Mouse (Mus musculus): ENCODE results near the gene Josd1. TPM values are rescaled to one million over a fixed set of nuclear protein-coding genes. Genes with fewer than 3 reads are reported as not detected.

Josd1 gene
- total and polyA plus RNA-seq, 3 experiments: 30.1 to 48.3 (median 34.9) TPM

DNA sequence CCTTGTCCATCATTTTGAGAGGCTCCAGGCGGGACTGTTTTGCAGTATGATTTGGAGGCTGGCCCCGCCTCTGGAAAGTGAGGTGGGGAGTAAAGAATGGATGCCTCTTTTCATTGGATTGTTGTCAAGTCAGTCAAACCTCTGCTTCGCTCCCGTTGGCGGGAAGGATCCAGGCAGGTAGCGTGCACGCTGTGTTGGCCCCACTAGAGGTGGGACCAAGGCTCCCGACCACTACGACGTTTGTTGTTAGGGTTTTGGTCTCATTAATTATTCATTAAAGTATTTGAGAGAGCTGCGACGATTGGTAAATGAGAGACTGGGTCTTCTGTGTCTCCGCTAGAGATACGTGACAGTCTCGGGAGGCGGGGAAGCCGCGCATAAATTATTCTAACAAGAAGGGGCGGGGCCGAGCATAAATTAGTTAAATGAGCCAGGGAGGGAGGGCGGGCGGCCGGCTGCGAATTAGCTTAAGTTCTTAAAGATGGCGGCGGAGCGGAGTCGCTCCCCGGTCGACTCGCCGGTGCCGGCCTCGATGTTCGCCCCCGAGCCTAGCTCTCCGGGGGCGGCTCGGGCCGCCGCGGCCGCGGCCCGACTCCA is 2.8 kb upstream of the Josd1 start, which contains the start of gene Gtpbp1 (continued):
- TF ChIP-seq CHD2 (IDR thresholded peaks at IDR 0.05; ENCODE audit: low read length): peak; percentile 88
- TF ChIP-seq BHLHE40 (IDR thresholded peaks at IDR 0.05; ENCODE audit: low read depth, low read length): peak; percentile 77
- TF ChIP-seq UBTF (IDR thresholded peaks at IDR 0.05; ENCODE audit: low read depth, low read length): no peak
- no peak for TF ChIP-seq USF2 (conservative IDR thresholded peaks at IDR 0.05; ENCODE audit: low read depth, low read length)
- peak; percentile 79 for TF ChIP-seq MAX (IDR thresholded peaks at IDR 0.05; ENCODE audit: low read length)
- TF ChIP-seq MYC (IDR thresholded peaks at IDR 0.05; ENCODE audit: low read depth, low read length): no peak
- no peak for TF ChIP-seq SMC3 (IDR thresholded peaks at IDR 0.05; ENCODE audit: low read depth, low read length)
- TF ChIP-seq ZMIZ1 (IDR thresholded peaks at IDR 0.05; ENCODE audit: low read depth, low read length): peak; percentile 73; the same call in 1 of the 2 replicates

- dilution Hi-C loops (cut with MboI; ENCODE audit: extremely low pct_ligation_motif_present, extremely low pct_unique_long_range_greater_than_20kb, low sequenced_read_pairs) (no loop called here), in situ Hi-C loops (cut with MboI; ENCODE audit: low pct_ligation_motif_present, low pct_unique_long_range_greater_than_20kb, low sequenced_read_pairs) (no loop called here)
- peak overlapping the region; percentile 25 to 52 (median 50) for H3K4me3 ChIP-seq (replicated peaks in 1 of 3; ENCODE audit: low read depth in 2 of 3, low read length in 2 of 3, poor library complexity in 1 of 3)
- H3K36me3 ChIP-seq (replicated peaks in 1 of 2; ENCODE audit: control insufficient read depth in 1 of 2, insufficient read depth in 1 of 2, low read length in 1 of 2): peaks cover 0 to 13% of the 10 kb centered on the region in 2 experiments
- no peak for DNase-seq (ENCODE audit: extremely low read depth)
- H3K27ac ChIP-seq (ENCODE audit: insufficient read depth, low read depth): peak overlapping the region; percentile 54; the same call in 1 of the 2 replicates
- H3K9me3 ChIP-seq (replicated peaks; ENCODE audit: low read length): no peaks in the 10 kb centered on the region
- peak overlapping the region; percentile 34 for H3K9ac ChIP-seq (ENCODE audit: insufficient read depth, low read depth)
- peaks cover 41% of the 10 kb centered on the region for H3K79me2 ChIP-seq (replicated peaks; ENCODE audit: control insufficient read depth, extremely low read depth, insufficient read depth, poor library complexity, severe bottlenecking)
- H3K4me1 ChIP-seq (ENCODE audit: control insufficient read depth in 1 of 2, insufficient read depth in 2 of 2): peaks cover 5 to 63% of the 10 kb centered on the region in 2 experiments
- peak overlapping the region; percentile 93 for H3K4me2 ChIP-seq (ENCODE audit: insufficient read depth, low read depth, poor library complexity, severe bottlenecking)
- H3K27me3 ChIP-seq (replicated peaks): peaks cover 15% of the 10 kb centered on the region
- no peak for TF ChIP-seq USF1 (IDR thresholded peaks at IDR 0.05; ENCODE audit: low read depth, low read length)
- no peak; the same call in 1 of the 2 replicates for TF ChIP-seq MAZ (IDR thresholded peaks at IDR 0.05; ENCODE audit: low read depth, low read length)
- TF ChIP-seq CTCF (conservative IDR thresholded peaks at IDR 0.05 in 1 of 2, IDR thresholded peaks at IDR 0.05 in 1 of 2; ENCODE audit: low read depth in 2 of 2, low read length in 2 of 2): no peak
- peak; percentile 32 for TF ChIP-seq NRF1 (IDR thresholded peaks at IDR 0.05; ENCODE audit: low read depth, low read length)
- no peak for TF ChIP-seq TBP (conservative IDR thresholded peaks at IDR 0.05; ENCODE audit: low read depth, low read length)
- TF ChIP-seq RCOR1 (conservative IDR thresholded peaks at IDR 0.05; ENCODE audit: low read depth, low read length): no peak
- no peak for TF ChIP-seq MAX (IDR thresholded peaks at IDR 0.05; ENCODE audit: low read length)
- no peak for TF ChIP-seq EP300 (IDR thresholded peaks at IDR 0.05; ENCODE audit: low read length)
- no peak; the same call in 1 of the 2 replicates for TF ChIP-seq MEF2A (IDR thresholded peaks at IDR 0.05; ENCODE audit: borderline replicate concordance, low read depth, low read length)
- no peak for TF ChIP-seq POLR2A (IDR thresholded peaks at IDR 0.05; ENCODE audit: low read depth, low read length)
- TF ChIP-seq UBTF (IDR thresholded peaks at IDR 0.05; ENCODE audit: low read depth, low read length): no peak
- peak; percentile 68 for TF ChIP-seq MXI1 (IDR thresholded peaks at IDR 0.05; ENCODE audit: low read depth, low read length)
- TF ChIP-seq CHD2 (IDR thresholded peaks at IDR 0.05; ENCODE audit: low read length): no peak
- TF ChIP-seq PAX5 (IDR thresholded peaks at IDR 0.05; ENCODE audit: low read length): no peak
- no peak for TF ChIP-seq POLR2AphosphoS2 (IDR thresholded peaks at IDR 0.05; ENCODE audit: low read depth, low read length)
- TF ChIP-seq CHD1 (IDR thresholded peaks at IDR 0.05; ENCODE audit: low read depth, low read length): no peak
- TF ChIP-seq SMC3 (IDR thresholded peaks at IDR 0.05; ENCODE audit: low read depth, low read length): no peak
- no peak for TF ChIP-seq ZMIZ1 (IDR thresholded peaks at IDR 0.05; ENCODE audit: low read depth, low read length)
- TF ChIP-seq MYC (IDR thresholded peaks at IDR 0.05; ENCODE audit: low read depth, low read length): no peak
- peak; percentile 90 for TF ChIP-seq ZNF384 (IDR thresholded peaks at IDR 0.05; ENCODE audit: low read depth, low read length)
- no peak for TF ChIP-seq JUN (IDR thresholded peaks at IDR 0.05; ENCODE audit: insufficient read depth, low read depth, low read length)
- no peak for TF ChIP-seq ZKSCAN1 (IDR thresholded peaks at IDR 0.05; ENCODE audit: borderline replicate concordance, low read depth, low read length)
- no peak for TF ChIP-seq KAT2A (IDR thresholded peaks at IDR 0.05; ENCODE audit: insufficient replicate concordance, low read length)
- TF ChIP-seq MAFK (IDR thresholded peaks at IDR 0.05; ENCODE audit: insufficient replicate concordance, low read length): peak; percentile 58; the same call in 1 of the 2 replicates
- no peak for TF ChIP-seq USF2 (conservative IDR thresholded peaks at IDR 0.05; ENCODE audit: low read depth, low read length)
- no peak for TF ChIP-seq ELF1 (IDR thresholded peaks at IDR 0.05; ENCODE audit: low read depth, low read length)
- no peak for TF ChIP-seq TCF12 (IDR thresholded peaks at IDR 0.05; ENCODE audit: low read depth, low read length)
- TF ChIP-seq E2F4 (IDR thresholded peaks at IDR 0.05; ENCODE audit: insufficient replicate concordance, low read depth, low read length): no peak; the same call in 1 of the 2 replicates
- no peak for TF ChIP-seq RAD21 (IDR thresholded peaks at IDR 0.05; ENCODE audit: low read depth, low read length)
- TF ChIP-seq IRF4 (IDR thresholded peaks at IDR 0.05; ENCODE audit: low read depth, low read length): no peak
- TF ChIP-seq BHLHE40 (IDR thresholded peaks at IDR 0.05; ENCODE audit: low read depth, low read length): peak; percentile 93
- TF ChIP-seq ZC3H11A (IDR thresholded peaks at IDR 0.05; ENCODE audit: low read depth, low read length): no peak
- no peak for TF ChIP-seq GABPA (IDR thresholded peaks at IDR 0.05; ENCODE audit: insufficient replicate concordance, low read depth, low read length)
- TF ChIP-seq SIN3A (IDR thresholded peaks at IDR 0.05; ENCODE audit: low read length): no peak; the same call in 1 of the 2 replicates
These were observed 2.1 kb upstream of the Josd1 start for GRCm38 (mm10) chr15:79689662-79690425.

All from CH12.LX (cell line).